Mouse (Mus musculus) right cerebral cortex, adult 2 months (tissue): Measurements from ENCODE around the gene Pknox2.

Experiments used
- DNase-seq, 2 experiments: peaks; one replicate each; pipeline ENCODE4 v3.0.0; 2021 to 2022; ENCODE audit warnings: low spot score in 2 of 2

The Pknox2 gene

DNA sequence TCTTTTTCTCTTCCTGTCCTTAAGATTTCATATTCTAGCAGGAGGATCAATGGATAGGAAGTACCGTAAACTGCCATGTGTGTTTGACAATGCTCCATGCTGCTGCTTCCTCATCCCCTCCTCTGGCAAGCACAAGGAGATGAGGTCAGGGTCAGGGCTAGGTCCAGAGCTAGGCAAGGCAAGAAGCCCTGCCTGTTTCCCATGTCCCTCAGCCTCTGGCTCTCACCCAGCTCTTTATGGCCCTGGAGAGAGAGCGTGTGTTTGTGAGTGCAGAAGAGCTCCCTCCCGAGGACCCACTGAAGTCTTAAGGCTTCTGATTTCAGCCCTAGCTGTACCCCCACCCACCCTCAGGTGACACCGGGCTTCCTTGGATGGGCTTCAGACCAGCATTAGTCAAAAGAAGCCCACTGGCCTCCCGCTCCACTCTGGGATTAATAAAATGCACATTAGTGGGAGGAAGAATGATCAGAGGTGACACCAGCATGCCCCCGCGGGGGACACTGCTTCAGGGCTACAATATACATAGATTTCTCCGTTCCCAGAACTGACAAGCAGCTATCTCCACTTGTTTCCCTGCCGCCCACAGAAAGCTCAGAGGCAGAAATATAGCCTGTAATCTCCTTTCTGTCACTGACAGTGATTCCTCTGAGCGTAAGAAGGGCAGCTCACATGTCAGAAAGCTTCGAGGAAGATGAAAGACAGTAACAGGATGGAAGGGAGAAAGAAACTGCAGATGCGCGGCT is 156.4 kb downstream of the Pknox2 start:
- DNase-seq = no peak

DNA sequence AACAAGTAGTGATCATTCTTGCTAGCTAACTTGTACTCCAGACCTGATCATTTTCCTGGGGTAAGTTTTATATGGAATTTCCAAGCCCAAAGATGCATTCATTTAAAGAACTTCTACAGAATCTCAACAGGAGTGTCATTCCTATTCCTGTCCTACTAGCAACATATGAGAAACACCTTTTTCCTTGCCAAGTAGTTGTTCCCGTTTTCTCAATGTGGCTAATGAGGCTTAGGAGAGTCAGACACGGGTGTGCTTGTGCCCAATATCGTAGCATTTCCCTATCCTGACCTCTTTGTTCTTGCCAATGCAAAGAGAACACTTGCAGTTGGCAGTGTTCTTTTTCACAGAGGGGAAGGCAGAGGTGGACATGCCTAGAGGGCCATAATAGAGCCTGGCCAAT is 157.2 kb downstream of the Pknox2 start:
- DNase-seq = no peak

DNA sequence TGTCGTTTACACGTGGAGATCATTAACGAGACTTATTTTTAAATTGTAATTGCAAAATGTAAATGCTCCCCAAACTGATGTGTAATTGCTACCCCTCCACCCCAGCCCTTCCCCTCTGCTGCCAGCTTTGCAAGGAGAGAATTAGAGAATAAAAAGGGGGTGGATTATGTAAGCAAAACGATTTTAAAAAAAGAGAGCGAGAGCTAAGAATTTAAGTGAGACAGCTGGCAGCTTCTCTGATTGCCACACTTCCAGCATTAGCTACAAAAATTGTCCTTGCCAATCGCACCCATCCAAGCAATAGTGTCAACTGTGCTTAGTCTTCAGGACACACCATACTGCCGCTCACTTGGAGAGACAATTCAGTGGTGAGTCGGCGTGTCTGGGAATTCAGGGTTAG is 162.0 kb downstream of the Pknox2 start:
- DNase-seq = peak; percentile 63 to 68

DNA sequence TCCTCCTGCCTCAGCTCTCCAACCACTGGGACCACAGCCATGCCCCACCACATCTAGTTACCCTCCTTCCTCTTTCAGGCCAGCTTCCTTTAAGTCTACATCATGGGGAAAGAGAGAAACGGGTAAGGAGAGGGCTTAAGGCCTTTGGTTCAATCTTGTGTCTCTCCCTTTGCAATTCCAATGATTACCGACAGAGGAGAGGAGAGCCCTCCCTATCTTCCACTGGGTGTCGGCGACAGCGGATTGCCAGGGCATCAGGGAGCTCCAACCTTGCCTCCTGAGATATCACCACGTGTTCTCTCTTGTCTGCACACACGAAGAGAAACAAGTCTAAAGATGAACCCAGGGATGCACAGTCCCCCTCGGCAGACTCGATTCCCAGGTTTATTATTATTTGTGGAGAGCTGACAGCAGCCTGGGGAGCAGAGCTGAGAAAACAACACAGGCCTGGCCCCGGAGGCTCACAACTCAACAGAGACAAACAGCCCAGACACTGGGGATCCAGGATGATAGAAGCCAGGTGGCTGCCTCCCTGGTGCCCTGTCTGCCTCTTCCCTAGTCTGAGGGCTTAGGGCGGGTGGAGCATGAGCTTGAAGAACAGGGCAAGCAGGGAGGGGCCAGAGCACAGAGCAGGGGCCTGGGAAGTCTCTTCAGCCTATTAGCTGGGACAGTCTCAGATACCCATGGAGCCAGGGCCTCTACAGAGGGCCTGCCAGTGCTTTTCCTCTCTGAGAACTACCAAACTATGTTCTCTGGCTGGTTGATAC is 170.4 kb downstream of the Pknox2 start:
- DNase-seq = no peak

DNA sequence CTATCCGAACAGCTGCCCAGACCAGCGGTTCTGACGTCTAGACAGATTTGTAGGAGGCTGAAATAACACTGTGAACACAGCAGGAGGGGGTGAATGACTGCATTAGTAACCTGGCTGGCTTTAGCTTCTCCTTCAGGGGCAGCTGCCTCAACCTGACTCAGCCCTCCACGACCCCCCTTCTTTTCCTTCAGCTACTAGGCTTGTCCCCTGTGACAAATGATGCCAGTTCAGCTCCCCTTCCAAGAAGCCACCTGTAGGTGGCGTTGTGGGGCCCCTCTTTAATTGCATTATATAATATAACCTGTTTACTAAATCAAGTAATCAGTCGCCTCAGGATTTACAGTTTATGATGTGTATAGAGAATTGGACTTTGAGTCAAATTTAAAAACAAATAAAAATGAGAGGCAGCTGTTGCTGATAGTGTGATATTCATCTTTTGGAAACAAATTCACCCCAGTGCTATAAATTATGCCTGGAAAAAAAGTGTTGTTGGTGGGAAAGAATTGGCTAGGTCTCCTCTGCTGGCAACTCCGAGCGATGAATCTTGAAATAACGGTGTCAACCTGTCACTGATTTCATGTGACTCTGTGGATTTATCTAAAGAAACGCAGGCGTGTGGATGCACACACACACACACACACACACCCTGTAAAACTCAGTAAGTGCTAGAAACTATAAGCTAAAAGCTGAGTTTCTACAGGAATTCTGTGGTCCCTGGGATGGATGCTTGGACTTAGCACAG is 173.6 kb downstream of the Pknox2 start:
- DNase-seq = peak; percentile 67

DNA sequence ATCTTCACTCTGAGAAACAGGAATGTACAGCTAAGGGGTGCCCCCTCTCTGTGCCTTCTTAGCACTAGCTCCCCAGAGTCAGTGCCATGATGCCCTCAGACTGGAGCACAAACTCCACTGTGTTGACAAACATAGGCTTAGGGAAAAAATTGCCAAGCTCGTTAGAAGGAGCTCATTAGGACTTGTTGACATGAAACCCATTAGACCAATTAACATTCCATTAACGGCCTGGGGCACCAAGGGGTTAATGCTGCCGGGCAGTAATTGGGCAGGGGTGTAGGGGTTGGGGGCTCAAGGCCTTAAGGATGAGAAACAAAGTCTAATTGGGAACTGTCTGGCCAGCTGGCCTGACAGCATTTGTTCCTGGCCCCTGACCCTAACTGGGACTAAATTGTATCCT is 175.1 kb downstream of the Pknox2 start:
- DNase-seq = no peak

DNA sequence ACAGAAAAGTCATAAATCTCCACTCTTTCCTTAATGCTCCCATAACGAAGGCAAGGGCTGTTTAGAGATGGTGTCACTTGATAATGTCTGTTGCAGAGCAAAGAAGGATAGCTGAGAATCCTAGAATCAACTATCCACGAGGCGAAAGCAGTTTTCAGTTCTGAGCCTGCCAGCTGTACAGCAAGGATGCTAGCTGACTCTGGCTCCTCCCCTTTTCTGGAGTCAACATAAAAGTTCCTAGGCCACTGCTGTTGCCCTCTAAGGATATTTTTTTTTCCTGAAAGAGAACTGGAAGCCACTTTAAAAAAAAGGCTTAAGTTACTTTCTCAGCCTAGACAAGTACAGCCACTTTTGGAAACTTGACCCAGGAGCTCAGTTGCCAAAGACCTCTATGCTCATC is 176.1 kb downstream of the Pknox2 start:
- no peak for DNase-seq

DNA sequence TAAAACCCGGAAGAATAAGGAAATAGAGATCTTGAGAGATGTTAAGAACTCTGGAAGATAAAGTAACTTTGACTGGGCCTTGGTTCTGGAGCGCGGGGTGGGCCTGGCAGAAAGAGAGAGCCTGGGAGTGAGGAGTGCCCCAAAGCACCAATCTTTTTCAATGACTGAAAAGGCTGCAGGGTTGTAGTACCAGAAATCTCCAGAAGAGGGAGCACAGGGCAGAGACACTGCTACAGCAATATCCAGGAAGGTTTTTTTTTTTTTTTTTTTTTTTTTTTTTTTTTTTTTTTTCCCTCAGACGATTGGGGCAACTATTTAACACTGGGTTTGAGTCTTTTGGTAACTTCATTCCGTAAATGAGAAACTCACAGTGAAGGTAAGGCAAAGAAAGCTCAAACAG is 176.6 kb downstream of the Pknox2 start:
- DNase-seq = peak; percentile 94 to 96

DNA sequence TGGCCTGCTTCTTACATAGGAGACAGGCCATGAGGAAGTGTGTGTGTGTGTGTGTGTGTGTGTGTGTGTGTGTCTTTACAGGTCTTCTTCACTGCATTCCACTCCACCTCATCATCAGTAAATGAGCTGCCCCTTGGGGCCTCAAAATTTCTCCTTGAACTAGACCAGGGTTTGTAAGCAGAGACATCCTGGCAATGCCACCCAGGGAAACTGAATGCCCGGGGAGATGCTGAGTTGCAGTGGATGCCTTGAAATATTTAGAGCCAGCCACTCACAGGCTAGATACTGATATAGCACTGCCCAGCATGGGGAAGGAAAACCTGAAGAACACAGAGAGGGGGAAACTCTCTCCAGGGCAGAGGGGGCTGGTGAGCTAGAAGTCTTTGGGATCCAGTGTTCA is 178.1 kb downstream of the Pknox2 start:
- no peak for DNase-seq

DNA sequence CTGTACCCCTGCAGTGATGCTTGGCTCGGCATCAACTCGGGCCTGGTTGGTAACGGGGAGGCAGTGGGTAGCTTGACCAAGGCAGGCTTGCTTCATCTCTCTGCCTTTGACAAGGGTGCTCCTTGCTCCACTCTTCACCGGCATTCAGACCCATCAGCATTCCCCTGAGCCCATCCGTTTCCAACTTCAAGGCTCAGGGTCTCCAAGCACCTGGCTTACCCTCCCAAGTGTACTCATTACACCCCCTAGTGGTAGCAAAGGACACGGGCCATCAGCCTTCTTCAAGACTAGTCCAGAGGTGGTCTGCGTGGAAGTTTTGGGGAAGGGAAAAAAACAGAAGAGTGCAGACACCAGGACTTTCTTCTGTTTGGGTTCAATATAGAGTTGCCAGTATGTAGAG is 178.5 kb downstream of the Pknox2 start:
- DNase-seq = peak in 1 of 2 experiments; percentile 66

DNA sequence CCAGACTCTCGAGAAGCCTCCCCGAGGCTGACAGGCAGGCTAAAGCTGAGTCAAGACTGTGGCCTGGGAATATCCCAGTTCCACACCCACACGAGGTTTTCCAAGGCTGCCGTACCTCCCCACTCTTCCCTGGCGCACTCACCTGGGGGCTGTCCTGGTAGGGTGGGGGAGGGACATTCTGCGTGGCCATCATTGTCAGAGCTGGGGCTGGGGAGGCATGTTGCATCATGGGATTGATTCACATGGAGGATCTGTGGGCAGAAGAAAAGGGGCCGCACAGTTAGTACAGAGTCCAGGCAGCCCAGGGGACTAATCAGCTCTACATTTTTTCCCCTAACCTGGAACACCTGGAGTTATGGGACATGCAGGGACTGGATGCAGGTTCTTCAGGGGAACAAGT is 179.0 kb downstream of the Pknox2 start:
- no peak for DNase-seq

DNA sequence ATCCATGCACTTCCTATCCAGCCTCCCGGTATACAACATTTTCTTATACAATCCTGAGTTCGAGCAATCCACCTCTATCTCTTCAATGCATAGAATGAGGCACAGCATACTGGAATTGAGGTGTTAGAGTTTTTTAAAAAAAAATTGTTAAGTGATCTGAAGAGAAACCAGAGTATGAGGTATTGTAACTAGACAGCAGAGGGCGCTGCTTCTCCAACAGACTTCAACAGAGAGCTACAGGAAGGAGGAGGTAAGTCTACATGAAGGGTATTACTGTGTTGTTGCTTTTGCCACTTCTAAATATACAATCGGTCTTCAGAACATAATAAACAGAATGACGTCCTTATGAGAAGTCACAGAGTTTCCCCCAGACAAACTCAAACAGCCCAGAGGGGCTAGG is 181.5 kb downstream of the Pknox2 start:
- DNase-seq = no peak

DNA sequence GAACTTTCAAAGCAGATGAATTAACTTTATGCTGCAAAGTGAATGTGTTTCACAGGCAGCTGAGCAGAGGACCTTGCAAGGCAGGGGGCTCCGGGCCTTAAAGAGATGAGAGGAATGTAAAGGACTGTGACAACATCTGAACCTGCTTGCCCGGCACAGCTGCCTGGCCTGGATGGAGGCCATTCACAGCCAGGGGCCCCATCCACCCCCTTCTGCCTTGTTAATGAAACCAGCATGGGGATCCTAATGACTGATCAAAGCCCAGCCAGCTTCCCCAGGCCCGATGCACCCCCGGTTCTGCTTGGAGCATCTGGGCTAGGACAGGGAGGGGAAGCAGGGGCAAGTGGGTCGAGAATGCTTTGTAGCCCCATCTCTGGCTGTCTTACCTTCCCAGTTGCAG is 183.0 kb downstream of the Pknox2 start:
- no peak for DNase-seq

DNA sequence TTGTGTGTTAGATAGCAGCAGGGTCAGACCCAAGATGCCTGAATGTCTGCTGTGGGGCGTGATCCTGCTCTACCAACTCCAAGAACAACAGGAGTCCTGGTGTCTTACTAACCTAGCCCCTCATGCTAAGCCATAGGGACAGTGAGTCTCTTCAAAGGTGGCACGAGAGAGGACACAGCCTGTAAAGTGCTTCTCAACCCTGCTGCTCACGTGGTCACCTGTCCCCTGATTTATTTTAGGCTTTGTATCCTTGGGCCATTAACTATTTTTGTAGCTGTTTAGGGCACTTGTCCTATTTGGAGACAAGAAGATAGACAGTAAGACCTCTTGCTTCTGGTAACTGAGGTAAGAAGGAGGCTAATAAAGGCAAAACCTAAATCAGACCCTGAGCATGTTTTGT is 183.7 kb downstream of the Pknox2 start:
- no peak for DNase-seq

DNA sequence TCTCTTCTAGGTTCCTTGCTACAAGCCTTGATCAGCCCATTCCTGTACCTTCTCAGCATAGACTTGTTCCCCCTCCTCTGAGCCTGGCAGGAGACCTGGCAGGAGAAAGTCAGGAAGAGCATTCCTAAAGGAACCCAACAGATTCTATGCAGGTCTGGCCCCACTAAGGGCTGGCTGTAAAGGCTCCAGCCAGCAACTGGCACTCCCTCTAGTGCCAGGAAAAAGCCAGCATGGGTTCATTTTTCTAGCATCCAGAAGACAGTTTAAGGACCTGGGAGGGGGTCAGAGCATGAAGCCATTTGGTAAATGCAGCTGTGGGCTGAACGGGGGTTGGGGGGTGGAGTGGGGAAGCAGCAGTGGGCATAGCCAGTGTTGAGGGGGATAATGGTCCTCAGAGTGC is 185.3 kb downstream of the Pknox2 start:
- no peak for DNase-seq

DNA sequence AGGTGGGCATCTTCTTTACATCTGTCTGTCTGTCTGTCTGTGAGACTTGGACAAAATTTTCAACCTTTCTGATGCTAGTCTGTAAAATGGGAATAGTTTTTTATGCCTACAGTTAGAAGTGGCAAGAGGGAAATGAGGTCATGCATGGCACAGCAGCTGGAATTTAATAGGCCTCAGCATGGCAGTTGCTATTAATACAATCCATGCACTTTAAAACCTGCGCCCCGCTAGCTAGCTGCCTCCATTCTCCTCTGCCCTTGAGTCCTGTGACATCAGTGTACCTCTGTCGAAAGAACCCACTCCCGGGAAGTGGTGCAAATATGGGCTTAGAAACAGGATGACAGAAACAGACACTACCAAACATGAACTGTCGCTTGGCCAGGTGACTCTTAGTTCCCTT is 186.1 kb downstream of the Pknox2 start:
- no peak for DNase-seq

DNA sequence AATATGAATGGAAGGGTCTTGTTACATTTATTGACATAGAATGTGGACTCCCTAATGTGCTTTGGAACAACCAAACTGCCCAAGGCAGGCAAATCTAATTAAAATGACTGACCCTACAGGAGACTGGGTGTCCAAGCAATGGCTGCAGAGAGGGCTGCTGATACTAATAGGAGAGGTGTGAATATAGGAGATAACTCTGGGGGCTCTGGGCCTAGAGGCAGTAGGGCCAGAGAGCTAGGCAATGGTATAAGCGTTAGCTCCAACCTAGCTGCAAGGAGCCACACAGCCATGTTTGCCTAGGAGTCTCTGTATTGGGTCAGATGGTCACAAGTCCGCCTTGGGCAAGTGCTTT is 196.1 kb downstream of the Pknox2 start:
- DNase-seq = no peak

DNA sequence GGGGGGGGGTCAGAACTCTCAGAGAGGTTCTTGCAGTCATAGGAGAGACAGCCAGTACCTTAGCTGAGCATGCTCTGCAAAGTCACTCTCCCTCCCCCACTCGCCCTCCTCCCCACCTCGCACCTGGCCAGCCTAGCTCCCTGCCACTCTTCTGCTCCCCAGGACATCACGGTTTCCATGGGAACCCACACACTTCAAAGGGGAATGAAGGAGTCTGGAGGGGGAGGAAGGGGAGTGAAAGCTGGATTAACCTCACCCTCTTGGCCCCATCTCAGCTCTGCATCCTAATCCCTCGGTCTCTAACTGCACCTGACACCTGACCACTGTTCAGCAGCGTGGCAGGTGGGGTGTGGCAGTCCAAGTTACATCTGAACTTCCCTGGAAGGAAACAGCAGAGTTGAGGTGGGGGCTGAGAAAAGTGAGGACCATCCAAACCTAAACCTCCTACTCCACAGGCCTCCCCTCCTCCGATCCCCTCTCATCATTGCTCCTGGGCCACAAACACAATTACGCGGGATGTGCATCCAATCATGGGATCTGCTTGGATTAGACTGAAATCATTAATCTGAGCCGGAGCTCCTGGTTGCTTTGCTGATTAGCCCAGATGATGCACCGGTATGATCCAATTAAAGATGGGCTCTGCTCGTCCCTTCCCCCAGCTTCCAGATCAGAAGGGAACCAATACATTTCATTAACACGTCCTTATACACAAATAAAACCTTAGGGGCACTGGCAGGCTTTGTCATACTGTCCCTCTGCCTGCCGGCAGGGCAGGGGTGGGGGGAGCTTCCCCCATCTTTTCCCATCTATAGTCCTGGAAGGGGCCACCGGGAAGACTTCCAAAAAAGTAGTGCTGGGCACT is 196.7 kb downstream of the Pknox2 start:
- DNase-seq = no peak

DNA sequence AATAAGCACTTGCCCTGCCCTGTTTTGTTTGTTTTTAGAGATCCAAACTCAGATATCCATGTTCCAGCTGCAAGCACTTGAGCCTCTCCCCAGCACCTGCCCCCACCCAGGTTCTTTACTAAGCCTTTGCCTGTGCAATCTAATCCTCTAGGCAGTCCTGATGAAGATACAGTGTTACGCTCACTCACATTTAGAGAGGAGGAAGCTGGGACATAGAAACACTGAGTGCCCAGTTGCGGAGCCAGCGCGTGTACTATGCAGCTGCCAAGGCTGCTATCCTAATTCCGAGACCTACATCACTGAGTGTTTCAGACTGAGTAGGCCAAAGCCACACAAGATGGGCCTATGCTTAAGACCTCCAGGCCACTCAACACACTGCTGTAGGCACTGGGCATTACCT is 199.0 kb downstream of the Pknox2 start:
- no peak for DNase-seq

DNA sequence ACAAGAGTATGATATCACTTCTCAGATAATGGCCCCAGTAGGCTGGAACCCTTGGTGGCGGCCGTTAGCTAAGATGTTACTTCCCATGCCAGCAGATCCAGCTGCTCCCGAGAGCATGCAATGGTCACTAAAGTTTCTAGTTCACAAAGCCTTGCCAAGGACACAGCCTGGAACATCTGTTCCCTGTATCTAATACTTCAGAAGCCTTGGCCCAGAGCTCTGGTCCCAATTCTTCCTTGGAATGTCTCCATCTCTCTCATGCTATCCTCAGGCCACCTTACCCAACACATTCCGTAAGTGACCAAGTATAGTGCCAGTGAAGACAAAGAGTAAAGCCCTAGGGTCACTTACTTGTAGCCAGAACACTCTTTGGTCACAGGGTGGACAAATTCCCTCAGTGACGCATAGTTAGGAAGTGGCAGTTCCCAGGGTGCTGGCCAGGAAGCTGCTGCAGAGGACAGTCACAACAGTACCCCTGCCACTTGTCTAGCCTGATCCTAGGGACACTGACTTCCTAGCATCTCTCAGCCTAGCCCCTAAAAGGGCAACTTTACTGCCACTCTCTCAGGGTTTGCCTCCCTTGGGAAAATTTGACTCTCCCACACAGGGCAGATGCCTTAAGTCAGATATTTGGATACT is 200.0 kb downstream of the Pknox2 start:
- no peak for DNase-seq

DNA sequence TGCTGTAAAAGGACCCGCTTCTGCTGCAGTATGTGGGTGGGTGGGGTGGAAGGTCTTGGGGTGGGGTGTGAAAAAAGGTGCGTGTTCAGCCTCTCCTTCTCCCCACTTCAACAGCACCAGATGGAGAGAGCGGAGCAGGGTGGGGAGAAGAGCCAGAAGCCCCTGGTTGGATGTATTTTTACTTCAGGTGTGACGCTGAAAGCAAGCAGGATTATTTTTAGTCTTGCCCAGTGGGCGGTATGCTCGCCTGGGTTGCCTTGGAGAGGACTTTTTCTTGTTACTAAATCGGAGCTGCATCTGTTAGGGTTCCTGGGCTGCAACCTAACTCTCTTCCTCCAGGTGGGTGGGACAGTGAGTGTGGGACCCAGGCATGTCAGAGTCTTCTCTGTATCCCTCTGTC is 202.4 kb downstream of the Pknox2 start:
- DNase-seq = peak; percentile 88 to 91
